Mouse (Mus musculus): Measurements from ENCODE around the gene Anks4b. TPM values are rescaled to one million over a fixed set of nuclear protein-coding genes. Genes with fewer than 3 reads are reported as not detected.
A peak's percentile ranks its signal among the peaks of the same experiment; 100 is the strongest.

Anks4b gene
- polyA plus RNA-seq, 1 experiment from 2014 or later, result 5.2 TPM

DNA sequence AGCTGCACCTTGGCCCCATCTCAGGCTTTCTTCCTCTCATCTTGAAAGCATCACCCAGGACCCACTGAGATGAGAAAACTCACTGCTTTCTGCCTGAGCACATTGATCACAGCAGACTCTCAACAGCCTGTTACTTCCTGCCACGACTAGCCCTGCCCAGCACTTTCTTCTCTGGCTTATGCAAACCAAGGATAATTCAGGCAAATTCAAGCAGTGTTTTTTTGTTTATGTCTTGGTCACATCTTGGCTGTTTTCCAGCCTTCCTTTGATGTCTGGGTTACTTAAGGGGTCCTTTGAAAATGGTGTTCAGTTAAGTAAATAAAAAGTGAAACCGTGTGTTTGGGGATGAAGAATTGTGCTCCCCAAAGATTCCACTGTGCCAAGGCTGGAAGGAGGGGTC, 5.3 kb downstream of the Anks4b start:
- ATAC-seq (replicated peaks; ENCODE audit: low FRiP score, low TSS enrichment, low read depth) (no peak), DNase-seq (ENCODE audit: low spot score) (no peak)
- no peaks in the 10 kb centered on the region for H3K36me3 ChIP-seq (ENCODE audit: control insufficient read depth, insufficient read depth, low read length)
- no peaks in the 10 kb centered on the region for H3K4me1 ChIP-seq (replicated peaks; ENCODE audit: control insufficient read depth, insufficient read depth, low read length)
- no peak overlapping the region for H3K27ac ChIP-seq (ENCODE audit: low read depth)
- no peak overlapping the region for H3K4me2 ChIP-seq (ENCODE audit: low read length)
- WGBS, result 20% methylated on average over 2 of the region's 2 CpGs
- H3K9ac ChIP-seq (ENCODE audit: low read length), result no peak overlapping the region
- H3K9me3 ChIP-seq (ENCODE audit: control insufficient read depth, low read length), result no peaks in the 10 kb centered on the region
- no peak overlapping the region for H3K4me3 ChIP-seq (ENCODE audit: low read depth, low read length)
- no peaks in the 10 kb centered on the region for H3K27me3 ChIP-seq (replicated peaks; ENCODE audit: control insufficient read depth, insufficient read depth, low read length)

DNA sequence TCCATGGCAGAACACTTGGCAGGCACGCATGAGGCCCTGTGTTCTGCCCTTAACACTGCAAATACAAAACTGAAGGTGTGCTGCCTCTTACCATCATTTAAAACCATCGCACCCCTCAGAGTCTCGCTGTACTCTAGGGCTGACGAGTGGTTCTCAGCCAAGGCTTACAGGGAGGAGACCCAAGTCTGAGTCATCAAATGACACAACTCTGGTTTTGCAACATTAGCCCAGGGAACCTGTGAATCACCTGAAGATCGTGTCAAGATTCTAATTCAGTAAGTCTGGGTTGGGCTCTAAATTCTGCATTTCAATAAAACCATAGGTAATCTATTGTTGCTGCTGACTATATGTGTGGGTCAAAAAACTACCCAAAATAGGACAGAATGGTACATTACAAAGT, 6.9 kb downstream of the Anks4b start:
- WGBS, result 83% methylated on average over 5 of the region's 5 CpGs
- Histone ChIP-seq H3K4me1 (replicated peaks; ENCODE audit: control insufficient read depth, insufficient read depth, low read length) (no peaks in the 10 kb centered on the region), H3K9me3 (ENCODE audit: control insufficient read depth, low read length) (no peaks in the 10 kb centered on the region), H3K4me2 (ENCODE audit: low read length) (no peak overlapping the region), H3K4me3 (ENCODE audit: low read depth, low read length) (no peak overlapping the region), H3K27ac (ENCODE audit: low read depth) (no peak overlapping the region), H3K9ac (ENCODE audit: low read length) (no peak overlapping the region), H3K36me3 (ENCODE audit: control insufficient read depth, insufficient read depth, low read length) (no peaks in the 10 kb centered on the region), H3K27me3 (replicated peaks; ENCODE audit: control insufficient read depth, insufficient read depth, low read length) (no peaks in the 10 kb centered on the region)
- ATAC-seq (replicated peaks; ENCODE audit: low FRiP score, low TSS enrichment, low read depth), result no peak
- peak; percentile 44 for DNase-seq (ENCODE audit: low spot score)

DNA sequence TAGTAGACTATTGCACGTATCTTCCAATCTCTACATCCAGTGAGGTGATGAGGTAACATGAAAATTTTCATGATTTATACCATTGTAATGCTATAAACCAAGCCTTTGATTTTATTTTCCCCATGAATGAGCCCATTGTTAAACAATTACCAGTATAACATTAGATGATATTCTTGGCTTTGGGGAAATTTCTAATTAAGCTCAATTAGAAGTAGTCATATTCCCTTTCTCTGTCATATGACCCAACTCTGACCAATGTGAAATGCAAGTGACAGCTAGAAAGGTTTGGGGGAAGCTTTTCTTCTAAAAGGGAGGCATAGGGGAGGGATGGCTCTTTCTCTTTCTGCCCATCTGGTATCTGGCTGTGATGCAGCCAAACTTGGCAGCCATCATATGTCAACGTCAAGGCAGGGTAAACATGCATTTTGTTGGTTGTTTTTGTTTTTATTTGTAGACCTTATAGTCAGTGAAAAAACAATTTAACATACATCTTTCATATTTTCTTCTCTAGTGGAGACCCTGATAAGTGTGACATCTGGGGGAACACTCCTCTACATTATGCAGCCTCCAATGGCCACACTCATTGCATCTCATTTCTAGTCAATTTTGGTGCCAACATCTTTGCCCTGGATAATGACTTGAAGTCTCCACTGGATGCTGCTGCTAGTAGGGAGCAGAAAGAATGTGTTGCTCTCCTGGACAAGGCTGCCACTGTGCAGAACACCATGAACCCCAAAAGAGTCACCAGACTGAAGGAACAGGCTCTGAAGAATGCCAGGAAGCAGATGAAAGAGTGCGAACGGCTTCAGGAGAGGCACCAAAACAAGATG, 8.0 kb downstream of the Anks4b start:
- WGBS, result 95% methylated on average over 4 of the region's 4 CpGs
- Histone ChIP-seq H3K36me3 (ENCODE audit: control insufficient read depth, insufficient read depth, low read length) (no peaks in the 10 kb centered on the region), H3K27me3 (replicated peaks; ENCODE audit: control insufficient read depth, insufficient read depth, low read length) (no peaks in the 10 kb centered on the region), H3K4me3 (ENCODE audit: low read depth, low read length) (no peak overlapping the region), H3K27ac (ENCODE audit: low read depth) (no peak overlapping the region), H3K9ac (ENCODE audit: low read length) (no peak overlapping the region), H3K4me2 (ENCODE audit: low read length) (no peak overlapping the region), H3K9me3 (ENCODE audit: control insufficient read depth, low read length) (no peaks in the 10 kb centered on the region), H3K4me1 (replicated peaks; ENCODE audit: control insufficient read depth, insufficient read depth, low read length) (no peaks in the 10 kb centered on the region)
- DNase-seq (ENCODE audit: low spot score) (no peak), ATAC-seq (replicated peaks; ENCODE audit: low FRiP score, low TSS enrichment, low read depth) (no peak)

DNA sequence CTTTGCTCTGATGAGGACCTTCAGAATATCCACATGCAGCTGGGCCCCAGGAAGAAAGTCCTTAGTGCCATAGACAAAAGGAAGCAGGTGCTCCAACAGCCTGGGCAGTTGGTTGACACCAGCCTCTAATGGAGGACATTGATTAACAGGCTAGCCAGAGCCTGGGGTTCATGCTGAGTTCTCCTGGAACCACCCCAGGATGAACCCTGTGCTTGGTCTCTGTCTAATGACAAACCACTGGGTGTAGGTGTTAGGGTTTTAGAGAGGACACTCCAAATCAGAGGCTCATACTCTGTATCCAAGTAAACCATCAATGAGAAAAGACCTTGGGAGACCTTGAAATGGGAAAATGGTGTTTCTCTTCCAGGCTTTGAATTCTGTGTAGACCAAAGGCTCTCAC, 9.2 kb downstream of the Anks4b start:
- Histone ChIP-seq H3K36me3 (ENCODE audit: control insufficient read depth, insufficient read depth, low read length) (no peaks in the 10 kb centered on the region), H3K4me1 (replicated peaks; ENCODE audit: control insufficient read depth, insufficient read depth, low read length) (no peaks in the 10 kb centered on the region), H3K27me3 (replicated peaks; ENCODE audit: control insufficient read depth, insufficient read depth, low read length) (no peaks in the 10 kb centered on the region), H3K9me3 (ENCODE audit: control insufficient read depth, low read length) (no peaks in the 10 kb centered on the region), H3K4me3 (ENCODE audit: low read depth, low read length) (no peak overlapping the region), H3K9ac (ENCODE audit: low read length) (no peak overlapping the region), H3K27ac (ENCODE audit: low read depth) (no peak overlapping the region), H3K4me2 (ENCODE audit: low read length) (no peak overlapping the region)
- DNase-seq (ENCODE audit: low spot score), result no peak
- no peak for ATAC-seq (replicated peaks; ENCODE audit: low FRiP score, low TSS enrichment, low read depth)

DNA sequence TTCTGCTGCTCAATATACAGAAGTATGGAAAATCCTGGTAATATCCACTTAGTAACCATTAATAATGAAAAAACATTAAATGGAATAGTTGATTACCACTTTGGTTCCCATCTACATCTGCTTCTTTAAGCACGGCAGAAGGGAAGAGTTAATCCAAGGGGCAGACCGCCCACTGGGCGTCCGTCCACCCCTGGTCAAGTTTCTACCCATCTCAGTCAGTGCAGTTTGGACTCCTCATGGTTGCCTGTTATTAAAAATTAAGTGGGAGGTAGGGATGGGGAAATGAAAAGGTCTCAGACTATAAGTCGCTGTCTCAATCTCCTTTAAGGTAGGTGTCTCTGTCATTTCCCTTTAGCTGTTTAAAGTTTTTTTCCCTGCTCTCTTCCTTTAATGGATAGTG, 15.3 kb downstream of the Anks4b start:
- Histone ChIP-seq H3K4me1 (replicated peaks; ENCODE audit: control insufficient read depth, insufficient read depth, low read length) (peaks cover 12% of the 10 kb centered on the region; the same call in 1 of the 2 replicates), H3K4me2 (ENCODE audit: low read length) (no peak overlapping the region), H3K36me3 (ENCODE audit: control insufficient read depth, insufficient read depth, low read length) (no peaks in the 10 kb centered on the region), H3K9ac (ENCODE audit: low read length) (no peak overlapping the region), H3K9me3 (ENCODE audit: control insufficient read depth, low read length) (no peaks in the 10 kb centered on the region), H3K4me3 (ENCODE audit: low read depth, low read length) (no peak overlapping the region), H3K27me3 (replicated peaks; ENCODE audit: control insufficient read depth, insufficient read depth, low read length) (no peaks in the 10 kb centered on the region), H3K27ac (ENCODE audit: low read depth) (no peak overlapping the region)
- ATAC-seq (replicated peaks; ENCODE audit: low FRiP score, low TSS enrichment, low read depth), result no peak
- WGBS, result 86% methylated on average over 5 of the region's 5 CpGs
- DNase-seq (ENCODE audit: low spot score), result no peak

DNA sequence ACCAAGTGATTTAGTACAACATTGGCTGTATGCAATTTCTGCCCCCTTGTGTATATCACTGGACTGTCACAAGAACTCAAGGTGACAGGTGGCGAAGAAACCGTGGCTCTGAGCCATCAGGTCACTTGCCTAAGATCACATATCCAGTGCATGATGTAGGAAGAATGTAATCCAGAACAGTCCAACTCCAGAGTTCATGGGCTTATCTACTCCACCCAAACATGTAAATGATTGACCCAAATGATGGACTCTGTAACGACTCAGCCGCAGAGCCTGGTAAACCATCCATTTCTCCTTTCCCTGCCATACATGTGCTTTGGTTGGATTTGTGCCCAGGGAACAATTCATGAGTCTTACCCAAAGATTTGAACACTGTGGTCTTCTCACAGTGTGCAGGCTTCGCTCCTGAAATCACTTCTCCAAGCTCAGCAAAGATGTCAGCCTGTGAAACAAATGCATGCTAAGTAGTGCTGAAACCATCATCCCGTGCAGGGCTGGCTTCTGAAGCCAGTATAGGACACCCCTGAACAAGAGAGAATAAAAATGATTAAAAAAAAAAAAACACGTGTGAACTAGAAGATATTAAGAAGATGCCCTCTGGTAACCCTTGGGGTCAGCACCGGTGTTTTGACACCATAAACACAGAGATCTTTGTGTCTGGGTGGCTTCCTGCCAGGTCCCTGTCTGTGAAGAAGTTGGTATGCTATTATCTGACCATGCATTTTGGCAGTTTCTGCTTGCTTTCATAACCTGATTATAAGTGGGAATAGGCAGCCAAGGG, 15.9 kb downstream of the Anks4b start:
- Histone ChIP-seq H3K9me3 (ENCODE audit: control insufficient read depth, low read length) (no peaks in the 10 kb centered on the region), H3K27me3 (replicated peaks; ENCODE audit: control insufficient read depth, insufficient read depth, low read length) (no peaks in the 10 kb centered on the region), H3K4me2 (ENCODE audit: low read length) (no peak overlapping the region), H3K4me3 (ENCODE audit: low read depth, low read length) (no peak overlapping the region), H3K4me1 (replicated peaks; ENCODE audit: control insufficient read depth, insufficient read depth, low read length) (peaks cover 12% of the 10 kb centered on the region; the same call in 1 of the 2 replicates), H3K9ac (ENCODE audit: low read length) (no peak overlapping the region), H3K27ac (ENCODE audit: low read depth) (no peak overlapping the region), H3K36me3 (ENCODE audit: control insufficient read depth, insufficient read depth, low read length) (no peaks in the 10 kb centered on the region)
- 53% methylated on average over 8 of the region's 8 CpGs for WGBS
- peak; percentile 83 for ATAC-seq (replicated peaks; ENCODE audit: low FRiP score, low TSS enrichment, low read depth)
- DNase-seq (ENCODE audit: low spot score), result peak; percentile 55

DNA sequence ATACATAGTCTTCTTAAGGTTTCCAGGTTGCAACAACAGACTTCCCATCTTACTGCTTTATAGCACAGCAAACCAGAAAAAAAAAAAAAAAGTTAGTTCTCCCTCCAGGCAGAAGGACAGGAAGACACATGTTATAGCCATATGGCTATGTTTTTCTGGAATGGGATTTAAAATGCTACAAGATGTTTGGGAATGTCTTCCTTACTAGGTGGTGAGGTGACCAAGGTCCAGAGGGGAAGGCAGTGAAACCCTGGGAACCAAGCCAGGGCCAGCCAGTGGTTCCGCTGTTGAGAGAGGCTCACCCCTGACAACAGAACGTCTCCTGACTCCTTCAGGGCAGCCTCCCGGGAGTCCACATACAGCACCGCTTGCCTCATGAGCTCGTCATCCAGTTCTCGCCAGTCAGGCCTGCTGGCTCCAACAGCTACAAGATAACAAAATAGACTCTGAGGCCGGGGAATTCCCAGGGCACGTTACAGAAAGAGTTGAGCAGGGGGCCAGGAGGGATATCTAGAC, 16.6 kb downstream of the Anks4b start:
- H3K4me2 ChIP-seq (ENCODE audit: low read length), result no peak overlapping the region
- ATAC-seq (replicated peaks; ENCODE audit: low FRiP score, low TSS enrichment, low read depth) (no peak; the same call in 1 of the 2 replicates), DNase-seq (ENCODE audit: low spot score) (no peak)
- 55% methylated on average over 8 of the region's 8 CpGs for WGBS
- no peak overlapping the region for H3K9ac ChIP-seq (ENCODE audit: low read length)
- peaks cover 12% of the 10 kb centered on the region; the same call in 1 of the 2 replicates for H3K4me1 ChIP-seq (replicated peaks; ENCODE audit: control insufficient read depth, insufficient read depth, low read length)
- no peaks in the 10 kb centered on the region for H3K36me3 ChIP-seq (ENCODE audit: control insufficient read depth, insufficient read depth, low read length)
- H3K9me3 ChIP-seq (ENCODE audit: control insufficient read depth, low read length), result no peaks in the 10 kb centered on the region
- H3K4me3 ChIP-seq (ENCODE audit: low read depth, low read length), result no peak overlapping the region
- H3K27me3 ChIP-seq (replicated peaks; ENCODE audit: control insufficient read depth, insufficient read depth, low read length), result no peaks in the 10 kb centered on the region
- no peak overlapping the region for H3K27ac ChIP-seq (ENCODE audit: low read depth)

DNA sequence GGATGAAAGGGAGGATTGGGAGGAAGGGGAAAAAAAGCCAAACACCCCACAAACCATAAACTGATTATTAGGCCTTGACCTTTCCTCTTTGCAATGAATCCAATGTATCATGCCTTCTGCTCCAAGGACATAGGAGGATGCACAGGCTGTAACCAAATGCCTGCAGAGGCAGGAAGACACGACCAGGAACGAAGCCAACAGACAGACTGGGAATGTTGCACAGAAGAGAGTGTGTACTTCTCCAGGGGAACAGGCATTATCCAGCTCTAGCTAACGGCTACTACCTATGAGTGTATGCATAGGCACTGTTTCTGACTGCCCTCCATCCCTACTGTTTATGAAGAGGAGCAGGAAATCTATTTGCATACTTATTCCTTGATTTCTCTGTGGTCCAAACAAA, 18.5 kb downstream of the Anks4b start:
- H3K27ac ChIP-seq (ENCODE audit: low read depth), result no peak overlapping the region
- ATAC-seq (replicated peaks; ENCODE audit: low FRiP score, low TSS enrichment, low read depth), result no peak
- H3K4me3 ChIP-seq (ENCODE audit: low read depth, low read length), result no peak overlapping the region
- H3K4me2 ChIP-seq (ENCODE audit: low read length), result no peak overlapping the region
- no peak overlapping the region for H3K9ac ChIP-seq (ENCODE audit: low read length)
- H3K27me3 ChIP-seq (replicated peaks; ENCODE audit: control insufficient read depth, insufficient read depth, low read length), result no peaks in the 10 kb centered on the region
- H3K36me3 ChIP-seq (ENCODE audit: control insufficient read depth, insufficient read depth, low read length), result no peaks in the 10 kb centered on the region
- WGBS, result 41% methylated on average over 3 of the region's 3 CpGs
- DNase-seq (ENCODE audit: low spot score), result no peak
- peaks cover 12% of the 10 kb centered on the region; the same call in 1 of the 2 replicates for H3K4me1 ChIP-seq (replicated peaks; ENCODE audit: control insufficient read depth, insufficient read depth, low read length)
- H3K9me3 ChIP-seq (ENCODE audit: control insufficient read depth, low read length), result no peaks in the 10 kb centered on the region
